Mouse (Mus musculus): Measurements from ENCODE around the gene Nlrp4a.
"Not testable (repeated sequence)": the region's sequence is repeated elsewhere in the genome, so short reads cannot be mapped to it uniquely, and the experiment has no call there.

Gene Nlrp4a

DNA sequence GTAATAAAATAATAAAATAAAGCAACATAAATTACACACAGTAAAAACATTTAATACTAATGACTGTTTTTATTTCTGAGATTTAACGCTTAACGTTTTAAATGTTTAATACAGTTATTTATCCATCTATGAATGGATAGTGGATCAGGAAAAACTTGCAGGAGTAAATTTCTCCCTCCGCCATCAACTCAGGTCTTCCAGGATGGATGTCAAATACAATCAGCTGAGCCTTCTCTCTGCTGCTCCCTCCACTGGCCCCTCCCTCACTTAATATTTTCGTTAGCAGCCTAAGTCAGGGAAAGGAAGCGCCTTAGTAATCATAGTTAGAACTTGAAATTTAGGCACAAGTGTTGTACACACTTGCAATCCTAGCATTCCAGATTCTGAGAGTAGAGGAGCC is at the start of gene Nlrp4a:
Gene Nlrp4a, plus strand, starts transcription at position 301 of the 400 bp plus-strand sequence.
- no peak for DNase-seq

GRCm38 (mm10) chr7:26386691-26387090 is 48.2 kb upstream of the Nlrp4a start:
- not testable (repeated sequence) for DNase-seq

DNA sequence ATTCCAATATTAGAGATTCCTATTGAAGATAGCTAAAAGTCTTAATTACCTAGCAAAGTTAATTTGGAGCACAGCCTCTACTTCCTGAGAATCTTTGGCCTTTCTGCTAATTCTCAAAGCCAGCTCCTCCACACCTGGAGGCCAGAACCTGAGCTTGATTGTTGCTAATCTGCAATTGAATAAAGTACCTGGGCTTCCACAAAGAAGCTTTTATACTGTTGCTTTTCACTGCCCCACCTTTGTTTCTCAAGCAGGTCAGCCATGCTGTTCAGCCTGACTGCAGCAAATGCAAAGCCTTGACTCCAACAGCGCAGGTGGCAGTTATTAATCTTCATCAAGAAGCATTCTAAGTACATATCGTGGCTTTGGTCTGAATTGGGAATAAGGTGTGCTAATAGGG is 43.8 kb upstream of the Nlrp4a start:
- not testable (repeated sequence) for DNase-seq

DNA sequence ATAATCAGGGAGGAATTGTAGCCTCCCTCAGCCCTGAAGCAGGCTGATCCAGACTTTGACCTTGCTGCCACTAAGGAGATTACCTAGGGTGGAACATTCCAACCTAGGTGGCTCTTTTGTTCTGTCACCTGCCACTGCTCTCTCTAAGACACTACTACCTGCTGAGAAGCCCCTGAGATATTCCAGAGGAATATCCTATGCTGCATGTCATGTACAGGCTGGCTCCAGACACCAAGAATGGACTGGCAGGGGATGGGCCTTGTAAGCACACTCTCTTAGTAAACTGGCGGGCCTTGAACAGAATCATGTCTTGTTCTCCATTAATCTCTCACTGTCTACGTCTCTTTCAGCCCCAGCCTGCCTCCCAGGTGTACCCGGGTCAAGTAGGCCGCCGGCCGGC is 43.1 kb upstream of the Nlrp4a start:
- not testable (repeated sequence) for DNase-seq

GRCm38 (mm10) chr7:26403600-26403999 is 31.3 kb upstream of the Nlrp4a start, which contains the start of gene Nlrp9c:
Gene Nlrp9c (minus strand): TSS chr7:26403700.
- not testable (repeated sequence) for DNase-seq

DNA sequence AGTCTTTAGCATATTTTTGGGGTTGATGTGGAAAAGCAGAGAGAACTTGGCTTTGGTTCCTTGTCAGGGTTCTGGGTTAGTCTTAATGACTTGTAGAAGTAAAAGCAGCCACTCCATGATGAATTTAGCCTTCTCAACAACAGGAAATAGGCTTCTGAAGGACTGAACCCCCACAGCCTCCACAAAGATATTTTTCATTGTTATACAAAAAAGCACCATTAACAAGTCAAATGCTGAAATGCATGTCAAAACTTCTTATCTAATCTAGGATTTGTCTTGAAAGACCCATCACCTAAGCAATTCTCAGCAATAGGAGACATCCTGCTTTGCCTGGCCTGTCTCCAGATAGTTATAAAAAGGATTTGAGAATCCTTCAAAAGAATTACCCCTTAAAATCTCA is 41.8 kb downstream of the Nlrp4a start:
- DNase-seq: no peak

DNA sequence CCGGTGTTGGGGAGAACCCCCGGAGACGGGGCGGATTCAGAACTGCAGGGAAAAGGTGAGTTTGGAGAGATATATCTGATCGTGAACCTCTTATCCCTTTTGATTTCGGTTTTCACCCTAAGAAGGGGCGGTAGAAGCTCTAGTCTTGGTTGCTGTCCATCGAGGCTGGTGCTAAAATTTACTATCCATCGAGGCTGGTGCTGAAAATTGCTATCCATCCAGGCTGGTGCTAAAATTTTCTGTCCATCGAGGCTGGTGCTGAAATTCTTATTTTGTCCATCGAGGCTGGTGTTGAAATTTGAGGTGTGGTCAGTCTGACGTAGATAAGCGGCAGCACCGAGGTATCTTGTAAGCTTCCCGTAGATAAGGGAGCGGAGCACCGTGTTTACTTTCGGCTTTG is 54.6 kb downstream of the Nlrp4a start:
- not testable (repeated sequence) for DNase-seq

Measured in kidney, adult 18-20 months (tissue).